Mouse (Mus musculus) lung, adult 2 months (tissue): ENCODE measurements at regions not wholly inside any gene's neighbourhood (a gene's known extent, or its start where the extent isn't known, plus 50 kb on each side); places are given as distances from the start of the nearest gene placed in this dataset.

Experiments
- CTCF ChIP-seq: fragments of 200-500 bp; IDR thresholded peaks from 2 replicates; pipeline ENCODE4 v1.5.1; 2011; ENCODE audit warnings: mild to moderate bottlenecking, low read length, control low read depth; ENCODE audit not compliant: insufficient read depth
- POLR2A ChIP-seq: fragments of 200-500 bp; IDR thresholded peaks from 2 replicates; pipeline ENCODE4 v1.6.1; 2011; ENCODE audit warnings: low read depth, mild to moderate bottlenecking, control low read depth, low read length, borderline replicate concordance; ENCODE audit errors: extremely low read depth

DNA sequence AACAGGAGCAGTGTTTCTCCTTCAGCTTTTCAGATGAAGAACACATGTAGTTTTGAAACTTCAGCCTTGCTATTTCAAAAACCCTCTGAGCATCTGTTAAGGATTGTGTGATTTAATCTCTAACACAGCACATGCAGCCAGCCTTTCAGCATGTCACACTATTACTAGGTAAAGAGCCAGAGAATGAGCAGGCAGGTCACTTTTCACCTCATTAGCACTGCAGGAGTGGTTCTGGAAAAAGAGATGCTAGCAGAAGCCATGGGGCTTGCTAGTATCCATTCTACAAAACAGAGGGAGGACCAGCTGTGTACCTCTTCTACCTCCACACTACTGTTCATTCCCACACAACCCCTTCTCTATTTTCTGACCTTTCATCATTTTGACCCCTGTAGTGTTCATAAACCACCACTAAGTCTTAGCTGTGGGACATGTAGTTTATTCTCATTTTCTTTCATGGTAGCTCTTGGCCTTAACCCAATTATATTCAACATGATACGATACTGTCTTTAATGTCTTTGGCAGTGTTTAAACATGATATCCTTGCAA, 535.1 kb upstream of the Alcam start:
- TF ChIP-seq POLR2A (no peak), CTCF (no peak)
